Comparison of ENCODE assay signal across 22 mouse cellular contexts in genomic region chr11:116091591-116091990, GRCm38 (mm10). TPM values are rescaled to one million over a fixed set of nuclear protein-coding genes. Genes with fewer than 3 reads are reported as not detected.
DNase-seq lines count a peak whose midpoint lies in the region; ATAC-seq and TF ChIP-seq lines count a peak whose summit lies in the region.
"Had no signal": no experiment of that assay in that cellular context is flagged by ENCODE, and none has a peak within 500 bp of the region (broad histone marks: within the 10 kb centered on the region; RNA-seq: fewer than 3 reads in every experiment).

No protein-coding gene starts in this region.

- DNase-seq in heart, adult 11 months: no peak
- DNase-seq in kidney, adult 2 months: peak; percentile 38
- no peak for DNase-seq in kidney, postnatal 4 days
- DNase-seq in liver, adult 2 months (ENCODE audit: extremely low read depth, low read depth, low spot score): peak; percentile 92
- no peak for DNase-seq in liver, postnatal 0 days
- no peak for DNase-seq in testis, postnatal 10 days (ENCODE audit: low spot score)
- DNase-seq: adrenal gland, adult 2 months; adrenal gland, postnatal 14 days; cerebellum, adult 11 months; cerebellum, adult 2 months; cerebellum, adult 9-11 months; cerebellum, postnatal 25 days; gastrocnemius, postnatal 25 days had no signal

- no peak overlapping the region for H3K27ac ChIP-seq in heart, embryonic 13.5 days (replicated peaks)
- no peak overlapping the region for H3K27ac ChIP-seq in kidney, adult 2 months (ENCODE audit: insufficient read depth, low read depth, low read length)
- H3K27ac ChIP-seq in liver, adult 2 months (replicated peaks; ENCODE audit: insufficient read depth, low read depth, low read length): peak overlapping the region; percentile 72
- H3K27ac ChIP-seq in liver, postnatal 0 days (ENCODE audit: low read depth): no peak overlapping the region
- H3K27ac ChIP-seq: embryonic facial prominence, embryonic 13.5 days; forebrain, embryonic 12.5 days; forebrain, embryonic 15.5 days had no signal

- H3K79me2 ChIP-seq in liver, adult 2 months (ENCODE audit: control insufficient read depth, insufficient read depth, low read length): no peaks in the 10 kb centered on the region

- WGBS in heart, embryonic 13.5 days: 82% methylated on average over 6 of the region's 6 CpGs
- WGBS in kidney, adult 2 months: 62% methylated on average over 6 of the region's 6 CpGs
- WGBS in liver, adult 2 months: 24% methylated on average over 6 of the region's 6 CpGs
- 81% methylated on average over 6 of the region's 6 CpGs for WGBS in liver, postnatal 0 days (ENCODE audit: insufficient replicate concordance)

- H3K9me3 ChIP-seq in heart, embryonic 13.5 days: peaks cover 2% of the 10 kb centered on the region; the same call in 1 of the 2 replicates
- H3K9me3 ChIP-seq in liver, postnatal 0 days (ENCODE audit: low read length): peaks cover 2% of the 10 kb centered on the region
- H3K9me3 ChIP-seq: embryonic facial prominence, embryonic 13.5 days; forebrain, embryonic 12.5 days; forebrain, embryonic 15.5 days had no signal

- peaks cover 20% of the 10 kb centered on the region for H3K4me1 ChIP-seq in heart, embryonic 13.5 days
- H3K4me1 ChIP-seq in kidney, adult 2 months (ENCODE audit: control insufficient read depth, insufficient read depth, low read length): peaks cover 9% of the 10 kb centered on the region; the same call in 1 of the 2 replicates
- peaks cover 25% of the 10 kb centered on the region for H3K4me1 ChIP-seq in liver, adult 2 months (ENCODE audit: control insufficient read depth, insufficient read depth, low read length)
- peaks cover 25% of the 10 kb centered on the region for H3K4me1 ChIP-seq in liver, postnatal 0 days (ENCODE audit: insufficient read depth)

- H3K27me3 ChIP-seq in heart, embryonic 13.5 days (replicated peaks): no peaks in the 10 kb centered on the region
- no peaks in the 10 kb centered on the region for H3K27me3 ChIP-seq in kidney, adult 2 months (replicated peaks; ENCODE audit: control insufficient read depth, insufficient read depth, low read length)
- H3K27me3 ChIP-seq in liver, adult 2 months (ENCODE audit: control insufficient read depth, insufficient read depth, low read length): no peaks in the 10 kb centered on the region
- no peaks in the 10 kb centered on the region for H3K27me3 ChIP-seq in liver, postnatal 0 days (ENCODE audit: insufficient read depth, low read length)
- H3K27me3 ChIP-seq: embryonic facial prominence, embryonic 13.5 days; forebrain, embryonic 12.5 days; forebrain, embryonic 15.5 days had no signal

- no peak for TF ChIP-seq POLR2A in kidney, adult 2 months (IDR thresholded peaks at IDR 0.05; ENCODE audit: low read depth, low read length)
- TF ChIP-seq POLR2A in liver, adult 2 months (IDR thresholded peaks at IDR 0.05; ENCODE audit: extremely low read depth, insufficient read depth, low read length): no peak

- no peak for TF ChIP-seq EP300 in liver, postnatal 0 days (IDR thresholded peaks at IDR 0.05; ENCODE audit: low read depth)

- no peak overlapping the region for H3K4me3 ChIP-seq in heart, embryonic 13.5 days
- no peak overlapping the region for H3K4me3 ChIP-seq in kidney, adult 2 months (ENCODE audit: insufficient read depth, low read depth, low read length)
- no peak overlapping the region for H3K4me3 ChIP-seq in liver, adult 2 months (ENCODE audit: insufficient read depth, low read depth, low read length)
- no peak overlapping the region for H3K4me3 ChIP-seq in liver, postnatal 0 days (ENCODE audit: low read depth, low read length)
- H3K4me3 ChIP-seq: embryonic facial prominence, embryonic 13.5 days; erythroblast, embryonic 14.5 days; forebrain, embryonic 12.5 days; forebrain, embryonic 15.5 days had no signal

- no peak for TF ChIP-seq CTCF in kidney, adult 2 months (conservative IDR thresholded peaks at IDR 0.05; ENCODE audit: insufficient read depth, insufficient read length, low read depth, low read length)
- no peak for TF ChIP-seq CTCF in liver, adult 2 months (IDR thresholded peaks at IDR 0.05; ENCODE audit: low read depth, low read length)
- no peak for TF ChIP-seq CTCF in liver, postnatal 0 days (IDR thresholded peaks at IDR 0.05; ENCODE audit: low read depth)

- H3K9ac ChIP-seq in heart, embryonic 13.5 days: peak overlapping the region; percentile 10; the same call in 1 of the 2 replicates
- no peak overlapping the region for H3K9ac ChIP-seq in liver, adult 2 months (ENCODE audit: low read depth, low read length)
- no peak overlapping the region for H3K9ac ChIP-seq in liver, postnatal 0 days (replicated peaks)
- H3K9ac ChIP-seq: embryonic facial prominence, embryonic 13.5 days; forebrain, embryonic 12.5 days; forebrain, embryonic 15.5 days had no signal

- ATAC-seq in heart, embryonic 13.5 days (ENCODE audit: extremely low read depth, insufficient number of reproducible peaks, low FRiP score, low TSS enrichment): no peak
- ATAC-seq in liver, postnatal 0 days: no peak
- ATAC-seq: CD4-positive, CD25-positive, alpha-beta regulatory T cell, adult 4 months; forebrain, embryonic 15.5 days; hindbrain, embryonic 16.5 days; inflammation-experienced regulatory T-cells, adult 6 months; intestine, embryonic 16.5 days had no signal

- H3K4me2 ChIP-seq in heart, embryonic 13.5 days: no peak overlapping the region
- no peak overlapping the region for H3K4me2 ChIP-seq in liver, postnatal 0 days (ENCODE audit: low read depth, low read length)
- H3K4me2 ChIP-seq: embryonic facial prominence, embryonic 13.5 days; forebrain, embryonic 12.5 days; forebrain, embryonic 15.5 days had no signal

- H3K36me3 ChIP-seq in heart, embryonic 13.5 days: no peaks in the 10 kb centered on the region
- no peaks in the 10 kb centered on the region for H3K36me3 ChIP-seq in kidney, adult 2 months (ENCODE audit: control insufficient read depth, insufficient read depth, low read length)
- H3K36me3 ChIP-seq in liver, adult 2 months (ENCODE audit: control insufficient read depth, insufficient read depth, low read length): no peaks in the 10 kb centered on the region
- H3K36me3 ChIP-seq in liver, postnatal 0 days (replicated peaks; ENCODE audit: insufficient read depth, low read length): no peaks in the 10 kb centered on the region
- H3K36me3 ChIP-seq: embryonic facial prominence, embryonic 13.5 days; forebrain, embryonic 12.5 days; forebrain, embryonic 15.5 days had no signal

RNA-seq across cellular contexts. Expression of gene Wbp2, which starts 4.8 kb away (rescaled TPM):
- 134 and 138 TPM in 2 replicates for polyA plus RNA-seq in heart, embryonic 13.5 days (2015; fragmentation: Nextera tagmentation; extraction: Ambion mirVana)
- 391 and 392 TPM in 2 replicates for polyA plus RNA-seq in kidney, adult 2 months (2012; rRNA removed)
- total RNA-seq in liver, adult 2 months (2014; rRNA removed): 14.8 and 24.8 TPM in 2 replicates
- polyA plus RNA-seq in liver, adult 2 months (2012; rRNA removed): 166 and 179 TPM in 2 replicates
- polyA plus RNA-seq in liver, postnatal 0 days (2015; fragmentation: Nextera tagmentation; extraction: Ambion mirVana): 63.3 and 65.0 TPM in 2 replicates

RNA-seq across cellular contexts. Expression of gene Unc13d, which starts 13.8 kb away (rescaled TPM):
- polyA plus RNA-seq in heart, embryonic 13.5 days (2015; fragmentation: Nextera tagmentation; extraction: Ambion mirVana): 1.5 and 2.3 TPM in 2 replicates
- polyA plus RNA-seq in kidney, adult 2 months (2012; rRNA removed): 1.1 and 2.4 TPM in 2 replicates
- total RNA-seq in liver, adult 2 months (2014; rRNA removed): 0.37 and 0.87 TPM in 2 replicates
- 0.54 and 1.4 TPM in 2 replicates for polyA plus RNA-seq in liver, adult 2 months (2012; rRNA removed)
- polyA plus RNA-seq in liver, postnatal 0 days (2015; fragmentation: Nextera tagmentation; extraction: Ambion mirVana): 6.1 and 6.9 TPM in 2 replicates

RNA-seq across cellular contexts. Expression of gene Trim47, which starts 35.4 kb away (rescaled TPM):
- polyA plus RNA-seq in heart, embryonic 13.5 days (2015; fragmentation: Nextera tagmentation; extraction: Ambion mirVana): 46.1 and 51.1 TPM in 2 replicates
- polyA plus RNA-seq in kidney, adult 2 months (2012; rRNA removed): 34.9 and 39.6 TPM in 2 replicates
- 2.9 and 6.6 TPM in 2 replicates for total RNA-seq in liver, adult 2 months (2014; rRNA removed)
- 4.2 and 4.6 TPM in 2 replicates for polyA plus RNA-seq in liver, adult 2 months (2012; rRNA removed)
- 5.7 and 7.4 TPM in 2 replicates for polyA plus RNA-seq in liver, postnatal 0 days (2015; fragmentation: Nextera tagmentation; extraction: Ambion mirVana)
- polyA plus RNA-seq: CD4-positive, CD25-positive, alpha-beta regulatory T cell, adult 4 months had no signal

RNA-seq across cellular contexts. Expression of gene Trim65, which starts 39.3 kb away (rescaled TPM):
- 4.2 and 4.3 TPM in 2 replicates for polyA plus RNA-seq in heart, embryonic 13.5 days (2015; fragmentation: Nextera tagmentation; extraction: Ambion mirVana)
- 9.5 and 9.6 TPM in 2 replicates for polyA plus RNA-seq in kidney, adult 2 months (2012; rRNA removed)
- total RNA-seq in liver, adult 2 months (2014; rRNA removed): 3.9 and 5.8 TPM in 2 replicates
- 7.7 and 8.3 TPM in 2 replicates for polyA plus RNA-seq in liver, adult 2 months (2012; rRNA removed)
- 1.1 and 1.2 TPM in 2 replicates for polyA plus RNA-seq in liver, postnatal 0 days (2015; fragmentation: Nextera tagmentation; extraction: Ambion mirVana)

RNA-seq across cellular contexts. Expression of gene Mrpl38, which starts 47.1 kb away (rescaled TPM):
- polyA plus RNA-seq in heart, embryonic 13.5 days (2015; fragmentation: Nextera tagmentation; extraction: Ambion mirVana): 82.4 and 92.2 TPM in 2 replicates
- polyA plus RNA-seq in kidney, adult 2 months (2012; rRNA removed): 69.9 and 70.7 TPM in 2 replicates
- 26.4 and 40.2 TPM in 2 replicates for total RNA-seq in liver, adult 2 months (2014; rRNA removed)
- 63.7 and 77.7 TPM in 2 replicates for polyA plus RNA-seq in liver, adult 2 months (2012; rRNA removed)
- polyA plus RNA-seq in liver, postnatal 0 days (2015; fragmentation: Nextera tagmentation; extraction: Ambion mirVana): 43.9 and 44.0 TPM in 2 replicates

Comparison
In these comparisons a context has a peak if more than half of its experiments do, and no peak if none do; other contexts are left out.
1. DNase-seq: peak in kidney, adult 2 months (single experiment) and liver, adult 2 months (single experiment); none in heart, adult 11 months (single experiment), kidney, postnatal 4 days (0 of 2), liver, postnatal 0 days (single experiment) and testis, postnatal 10 days (single experiment).